Mouse (Mus musculus): Measurements from ENCODE around the gene Frs3.

The Frs3 gene

GRCm38 (mm10) chr17:47735553-47736100, 46.8 kb downstream of the Frs3 start:
- DNase-seq (ENCODE audit: low spot score) = no peak

- DNase-seq (ENCODE audit: low spot score) = peak; percentile 99
These were observed 48.0 kb downstream of the Frs3 start, which contains the start of gene Tfeb for GRCm38 (mm10) chr17:47736856-47737255. TSS of gene Tfeb (plus strand) at chr17:47737030.

GRCm38 (mm10) chr17:47737271-47738065, 48.6 kb downstream of the Frs3 start:
- DNase-seq (ENCODE audit: low spot score) = peak; percentile 92

GRCm38 (mm10) chr17:47738066-47738878, 49.4 kb downstream of the Frs3 start:
- DNase-seq (ENCODE audit: low spot score) = peak; percentile 75

GRCm38 (mm10) chr17:47738879-47739798, 50.3 kb downstream of the Frs3 start:
- no peak for DNase-seq (ENCODE audit: low spot score)

- DNase-seq (ENCODE audit: low spot score) = no peak
These were observed 51.4 kb downstream of the Frs3 start for GRCm38 (mm10) chr17:47740186-47740585.

GRCm38 (mm10) chr17:47742991-47743734, 54.3 kb downstream of the Frs3 start:
- no peak for DNase-seq (ENCODE audit: low spot score)

- DNase-seq (ENCODE audit: low spot score) = no peak
These were observed 55.3 kb downstream of the Frs3 start for GRCm38 (mm10) chr17:47744086-47744485.

GRCm38 (mm10) chr17:47744746-47745368, 56.0 kb downstream of the Frs3 start:
- DNase-seq (ENCODE audit: low spot score) = peak; percentile 70

GRCm38 (mm10) chr17:47748791-47749553, 60.1 kb downstream of the Frs3 start:
- DNase-seq (ENCODE audit: low spot score) = peak; percentile 63

- no peak for DNase-seq (ENCODE audit: low spot score)
These were observed 60.8 kb downstream of the Frs3 start for GRCm38 (mm10) chr17:47749626-47750025.

GRCm38 (mm10) chr17:47750101-47750500, 61.3 kb downstream of the Frs3 start:
- DNase-seq (ENCODE audit: low spot score) = no peak

GRCm38 (mm10) chr17:47751811-47752210, 63.0 kb downstream of the Frs3 start:
- no peak for DNase-seq (ENCODE audit: low spot score)

- DNase-seq (ENCODE audit: low spot score) = no peak
These were observed 64.4 kb downstream of the Frs3 start for GRCm38 (mm10) chr17:47753130-47753775.

Data from testis, postnatal 10 days (tissue).